In the genomic region with DNA sequence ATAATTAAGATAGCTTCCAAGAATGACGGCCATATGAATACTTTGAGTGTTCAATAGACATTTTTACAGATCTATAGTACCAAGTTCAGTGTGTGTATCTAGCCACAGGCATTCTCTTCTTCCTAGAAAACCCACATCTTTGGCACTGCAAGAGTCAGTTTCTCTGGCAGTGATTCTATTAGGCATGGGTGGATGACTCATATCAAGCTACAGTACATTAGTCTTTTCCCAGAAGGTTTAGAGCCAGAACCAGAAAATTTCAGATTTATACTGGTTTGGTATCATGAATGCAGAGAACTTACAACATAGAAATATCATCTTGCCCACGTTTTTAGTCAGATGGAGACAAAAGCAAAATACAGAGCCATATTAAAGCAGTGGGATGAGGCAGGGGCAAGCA, we compare ENCODE assay signal across 14 mouse cellular contexts.
DNase-seq lines count a peak whose midpoint lies in the region.
"Had no signal": no experiment of that assay in that cellular context is flagged by ENCODE, and none has a peak within 500 bp of the region (broad histone marks: within the 10 kb centered on the region; RNA-seq: fewer than 3 reads in every experiment).

No protein-coding gene starts in this region.

- DNase-seq in layer of hippocampus, adult 11-12 months (ENCODE audit: low spot score), result peak; percentile 4
- DNase-seq in layer of hippocampus, postnatal 10 days (ENCODE audit: low spot score in 2 of 2), result no peak
- peak; percentile 7 for DNase-seq in right cerebral cortex, adult 18-20 months
- no peak for DNase-seq in right cerebral cortex, postnatal 25 days
- DNase-seq in layer of hippocampus, adult 9-10 months (ENCODE audit: low spot score), result peak; percentile 29
- no peak for DNase-seq in cerebellum, adult 11-12 months
- no peak for DNase-seq in kidney, postnatal 25 days
- DNase-seq: adrenal gland, postnatal 10 days; B cell, adult 2 months; cerebellum, adult 18-20 months; cerebellum, adult 9-11 months; cerebellum, postnatal 36 days; gastrocnemius, adult 2 months; gastrocnemius, postnatal 25 days had no signal

Comparison
In these comparisons a context has a peak if more than half of its experiments do, and no peak if none do; other contexts are left out.
1. DNase-seq: peak in layer of hippocampus, adult 11-12 months (single experiment), right cerebral cortex, adult 18-20 months (single experiment) and layer of hippocampus, adult 9-10 months (single experiment); none in layer of hippocampus, postnatal 10 days (0 of 2), right cerebral cortex, postnatal 25 days (single experiment), cerebellum, adult 11-12 months (single experiment) and kidney, postnatal 25 days (0 of 2).